In genomic region chr17:46812442-46812841, GRCm38 (mm10) we compare ENCODE assay signal across 22 mouse cellular contexts. TPM values are rescaled to one million over a fixed set of nuclear protein-coding genes. Genes with fewer than 3 reads are reported as not detected.
"Had no signal": no experiment of that assay in that cellular context is flagged by ENCODE, and none has a peak within 500 bp of the region (broad histone marks: within the 10 kb centered on the region; RNA-seq: fewer than 3 reads in every experiment).

No protein-coding gene starts in this region.

- DNase-seq: lung, adult 18-20 months; lung, embryonic 14.5 days; lung, postnatal 10 days; lung, postnatal 4 days; midbrain, embryonic 14.5 days; retina, postnatal 1 day; right cerebral cortex, adult 18-20 months; right cerebral cortex, postnatal 25 days; right cerebral cortex, postnatal 4 days; spleen, adult 18-20 months; thymus, adult 18-20 months; thymus, postnatal 25 days; thymus, postnatal 4 days had no signal

- ATAC-seq: midbrain, embryonic 16.5 days had no signal

- H3K27ac ChIP-seq: midbrain, embryonic 10.5 days; midbrain, embryonic 12.5 days; neural tube, embryonic 13.5 days; neural tube, embryonic 15.5 days had no signal

- H3K9me3 ChIP-seq: midbrain, embryonic 10.5 days; midbrain, embryonic 12.5 days; neural tube, embryonic 13.5 days; neural tube, embryonic 15.5 days had no signal

- H3K4me2 ChIP-seq: lung, embryonic 14.5 days; midbrain, embryonic 12.5 days; neural tube, embryonic 13.5 days; neural tube, embryonic 15.5 days had no signal

- H3K9ac ChIP-seq: lung, embryonic 14.5 days; midbrain, embryonic 12.5 days; neural tube, embryonic 13.5 days; neural tube, embryonic 15.5 days had no signal

- H3K4me3 ChIP-seq: midbrain, embryonic 10.5 days; midbrain, embryonic 12.5 days; myocyte; neural tube, embryonic 13.5 days; neural tube, embryonic 15.5 days had no signal

- H3K27me3 ChIP-seq: midbrain, embryonic 12.5 days; neural tube, embryonic 13.5 days; neural tube, embryonic 15.5 days had no signal

- H3K4me1 ChIP-seq: midbrain, embryonic 12.5 days; neural tube, embryonic 15.5 days had no signal

RNA-seq across cellular contexts. Expression of gene Ptcra, which starts 48.9 kb away (rescaled TPM):
- total RNA-seq: megakaryocyte, adult 5-6 weeks; megakaryocyte-erythroid progenitor cell, adult 5-6 weeks had no signal
- polyA plus RNA-seq: midbrain, embryonic 16.5 days; small intestine, adult 2 months had no signal
